Mouse (Mus musculus) forebrain, embryonic 13.5 days (tissue): ENCODE data around the gene Spdl1. TPM values are rescaled to one million over a fixed set of nuclear protein-coding genes. Genes with fewer than 3 reads are reported as not detected.
"Not testable (repeated sequence)": the region's sequence is repeated elsewhere in the genome, so short reads cannot be mapped to it uniquely, and the experiment has no call there.

Experiments used
- ATAC-seq: fragments of 200-750 bp; cut with Nextera tagmentation; 2 replicates; pipeline ENCODE4 v1.8.0; 2017
- H3K27ac ChIP-seq: fragments of 300-500 bp; sonication (generic); 2 replicates; pipeline ENCODE4 v1.5.1; 2015; ENCODE audit warnings: inconsistent platforms, mild to moderate bottlenecking, moderate library complexity
- H3K27me3 ChIP-seq: fragments of 300-500 bp; sonication (generic); 2 replicates; pipeline ENCODE4 v1.6.1; 2015; ENCODE audit warnings: mild to moderate bottlenecking, inconsistent platforms
- H3K36me3 ChIP-seq: fragments of 300-500 bp; sonication (generic); 2 replicates; pipeline ENCODE4 v1.6.1; 2015; ENCODE audit warnings: mild to moderate bottlenecking, inconsistent platforms; ENCODE audit not compliant: poor library complexity, severe bottlenecking
- H3K4me1 ChIP-seq: fragments of 300-500 bp; sonication (generic); 2 replicates; pipeline ENCODE4 v1.6.1; 2015; ENCODE audit warnings: inconsistent platforms
- H3K4me2 ChIP-seq: fragments of 300-500 bp; sonication (generic); 2 replicates; pipeline ENCODE4 v1.6.1; 2015; ENCODE audit warnings: inconsistent platforms, mild to moderate bottlenecking, moderate library complexity
- H3K4me3 ChIP-seq: fragments of 300-500 bp; sonication (generic); 2 replicates; pipeline ENCODE4 v1.5.1; 2015; ENCODE audit warnings: mild to moderate bottlenecking, inconsistent platforms
- H3K9ac ChIP-seq: fragments of 300-500 bp; sonication (generic); 2 replicates; pipeline ENCODE4 v1.6.1; 2015; ENCODE audit warnings: mild to moderate bottlenecking, inconsistent platforms
- H3K9me3 ChIP-seq: fragments of 300-500 bp; sonication (generic); replicated peaks from 2 replicates; pipeline ENCODE4 v1.6.1; 2016; ENCODE audit warnings: inconsistent platforms
- WGBS: fragments of 180-500 bp; shearing (Covaris S2); methylation state at CpG from one replicate; pipeline ENCODE4 v1.1.7; 2015; 5-methylcytosine and 5-hydroxymethylcytosine counted together
- polyA plus RNA-seq: library from polyadenylated mRNA; unstranded; fragments of >200 nt; fragmentation: Nextera tagmentation; extraction: Ambion mirVana; gene quantifications from 2 replicates; pipeline ENCODE4 v1.2.1, GENCODE M21; 2015

Gene Spdl1
- polyA plus RNA-seq, 1 experiment from 2014 or later: 16.9 TPM

- Histone ChIP-seq H3K4me2 (no peak overlapping the region), H3K4me1 (no peaks in the 10 kb centered on the region), H3K27me3 (peaks cover 29% of the 10 kb centered on the region), H3K4me3 (no peak overlapping the region), H3K9ac (no peak overlapping the region), H3K36me3 (no peaks in the 10 kb centered on the region), H3K27ac (no peak overlapping the region), H3K9me3 (no peaks in the 10 kb centered on the region)
- ATAC-seq: no peak
- 78% methylated on average over 22 of the region's 22 CpGs for WGBS
These were observed 12.3 kb upstream of the Spdl1 start for GRCm38 (mm10) chr11:34845567-34846267.

GRCm38 (mm10) chr11:34843517-34843916 lies 10.1 kb upstream of the Spdl1 start:
- Histone ChIP-seq H3K36me3 (no peaks in the 10 kb centered on the region), H3K4me3 (no peak overlapping the region), H3K27ac (no peak overlapping the region), H3K4me1 (no peaks in the 10 kb centered on the region), H3K4me2 (no peak overlapping the region), H3K9ac (no peak overlapping the region), H3K27me3 (peaks cover 29% of the 10 kb centered on the region), H3K9me3 (no peaks in the 10 kb centered on the region)
- WGBS: 38% methylated on average over 5 of the region's 5 CpGs
- ATAC-seq: peak; percentile 33; the same call in 1 of the 2 replicates

GRCm38 (mm10) chr11:34840283-34840682 lies 6.8 kb upstream of the Spdl1 start:
- Histone ChIP-seq H3K27ac (no peak overlapping the region), H3K36me3 (no peaks in the 10 kb centered on the region), H3K4me1 (no peaks in the 10 kb centered on the region), H3K4me2 (no peak overlapping the region), H3K9ac (no peak overlapping the region), H3K9me3 (no peaks in the 10 kb centered on the region), H3K27me3 (peaks cover 18% of the 10 kb centered on the region), H3K4me3 (no peak overlapping the region)
- WGBS: 45% methylated on average over 5 of the region's 5 CpGs
- no peak for ATAC-seq

GRCm38 (mm10) chr11:34839051-34839450 lies 5.6 kb upstream of the Spdl1 start:
- Histone ChIP-seq H3K4me1 (peaks cover 4% of the 10 kb centered on the region), H3K27ac (no peak overlapping the region), H3K4me2 (no peak overlapping the region), H3K9me3 (no peaks in the 10 kb centered on the region), H3K27me3 (peaks cover 15% of the 10 kb centered on the region), H3K4me3 (no peak overlapping the region), H3K36me3 (no peaks in the 10 kb centered on the region), H3K9ac (no peak overlapping the region)
- ATAC-seq: no peak
- 56% methylated on average over 4 of the region's 4 CpGs for WGBS

GRCm38 (mm10) chr11:34836272-34836671 lies 2.8 kb upstream of the Spdl1 start:
- H3K9ac ChIP-seq: no peak overlapping the region
- H3K27ac ChIP-seq: no peak overlapping the region
- 53% methylated on average over 2 of the region's 2 CpGs for WGBS
- no peaks in the 10 kb centered on the region for H3K36me3 ChIP-seq
- H3K4me2 ChIP-seq: no peak overlapping the region
- no peak for ATAC-seq
- H3K27me3 ChIP-seq: peaks cover 3% of the 10 kb centered on the region; the same call in 1 of the 2 replicates
- peaks cover 21% of the 10 kb centered on the region for H3K4me1 ChIP-seq
- H3K9me3 ChIP-seq: no peaks in the 10 kb centered on the region
- H3K4me3 ChIP-seq: no peak overlapping the region

DNA sequence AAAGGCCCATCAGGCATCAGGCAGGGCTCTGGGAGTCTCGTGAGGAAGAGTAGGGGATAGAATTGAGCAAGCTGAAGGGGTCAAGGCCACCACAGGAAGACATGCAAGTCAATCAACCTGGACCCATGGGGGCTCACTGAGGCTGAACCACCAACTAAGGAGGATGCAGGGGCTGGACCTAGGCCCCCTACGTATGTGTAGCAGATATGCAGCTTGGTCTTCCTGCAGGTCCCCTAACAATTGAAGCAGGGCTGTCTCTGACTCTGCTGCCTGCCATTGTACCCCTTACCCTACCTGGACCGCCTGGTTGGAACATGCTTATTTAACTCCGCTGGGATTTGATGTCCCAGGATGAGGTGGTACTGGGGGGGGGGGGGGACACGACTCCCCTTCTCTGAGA lies 763 bp downstream of the Spdl1 start:
- H3K4me3 ChIP-seq: peak overlapping the region; percentile 71
- H3K4me2 ChIP-seq: peak overlapping the region; percentile 83
- peaks cover under 1% of the 10 kb centered on the region; the same call in 1 of the 2 replicates for H3K27me3 ChIP-seq
- no peaks in the 10 kb centered on the region for H3K9me3 ChIP-seq
- WGBS: 7% methylated on average over 4 of the region's 5 CpGs
- H3K9ac ChIP-seq: peak overlapping the region; percentile 71
- H3K36me3 ChIP-seq: peaks cover 21% of the 10 kb centered on the region
- peak; percentile 12; the same call in 1 of the 2 replicates for ATAC-seq
- H3K4me1 ChIP-seq: peaks cover 21% of the 10 kb centered on the region
- H3K27ac ChIP-seq: no peak overlapping the region

DNA sequence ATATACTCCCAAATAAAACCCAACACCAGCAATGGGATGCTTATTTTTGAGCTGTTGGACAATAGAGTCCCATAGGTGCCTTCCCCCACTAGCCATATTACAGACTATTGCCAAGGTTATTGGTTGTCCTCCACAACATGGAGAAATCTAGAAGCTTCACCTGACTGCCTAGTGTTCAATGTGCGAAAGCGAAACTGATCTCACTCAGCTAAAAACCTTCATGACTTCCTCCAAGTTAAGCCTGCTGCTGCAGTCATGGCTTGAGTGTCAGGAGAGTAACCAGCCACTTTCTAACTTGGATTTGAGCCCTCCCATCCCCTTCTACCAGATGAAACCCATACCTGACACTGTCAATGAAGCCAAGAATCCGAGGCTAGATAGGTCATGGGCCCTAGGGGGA lies 5.6 kb downstream of the Spdl1 start:
- Histone ChIP-seq H3K27ac (no peak overlapping the region), H3K4me3 (no peak overlapping the region), H3K9ac (no peak overlapping the region), H3K36me3 (peaks cover 39% of the 10 kb centered on the region), H3K4me1 (peaks cover 12% of the 10 kb centered on the region), H3K27me3 (no peaks in the 10 kb centered on the region), H3K4me2 (no peak overlapping the region), H3K9me3 (no peaks in the 10 kb centered on the region)
- no peak for ATAC-seq
- 96% methylated on average over 3 of the region's 3 CpGs for WGBS

DNA sequence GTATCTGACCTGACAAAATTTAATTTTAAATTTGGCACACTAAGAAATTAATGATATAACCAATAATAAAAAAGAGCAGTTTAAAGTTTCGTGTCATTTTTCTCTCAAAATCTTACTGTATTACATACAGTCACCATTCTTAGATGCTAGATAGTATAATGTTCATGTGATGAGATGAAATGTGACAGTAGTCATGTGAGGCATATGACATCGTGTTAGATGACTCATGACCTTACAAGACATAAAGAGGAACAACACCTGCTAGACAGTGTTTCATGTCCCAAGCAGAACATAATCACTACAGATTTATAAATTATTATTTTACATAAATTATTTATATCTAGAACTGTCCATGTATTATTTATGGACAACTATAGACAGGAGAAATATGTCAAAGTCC lies 6.5 kb downstream of the Spdl1 start:
- no peak for ATAC-seq
- H3K4me1 ChIP-seq: peaks cover 3% of the 10 kb centered on the region; the same call in 1 of the 2 replicates
- WGBS: over 99% methylated on average over 2 of the region's 2 CpGs

DNA sequence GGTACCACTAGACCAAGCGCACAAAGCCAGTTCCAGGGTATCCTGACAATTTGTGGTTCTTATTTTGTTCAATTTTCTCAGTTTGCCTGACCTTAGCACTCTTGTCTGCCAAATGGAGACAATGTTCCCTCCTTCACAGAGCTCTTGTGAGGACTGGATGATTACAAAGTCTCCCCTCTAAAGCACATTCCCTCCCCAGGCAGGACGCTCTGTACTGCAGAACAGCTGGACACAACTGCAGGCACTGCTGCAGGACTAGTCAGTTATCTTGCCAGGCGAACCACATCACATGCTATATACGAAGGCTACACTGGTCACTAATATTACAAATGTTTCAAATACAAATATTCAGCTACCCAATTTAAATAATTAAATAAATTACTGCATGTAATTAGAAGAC lies 8.7 kb downstream of the Spdl1 start:
- Histone ChIP-seq H3K9ac (no peak overlapping the region), H3K4me2 (no peak overlapping the region), H3K36me3 (peaks cover 50% of the 10 kb centered on the region), H3K4me1 (no peaks in the 10 kb centered on the region), H3K4me3 (no peak overlapping the region), H3K27me3 (no peaks in the 10 kb centered on the region), H3K9me3 (no peaks in the 10 kb centered on the region), H3K27ac (no peak overlapping the region)
- ATAC-seq: no peak
- WGBS: 95% methylated on average over 4 of the region's 4 CpGs

More for the DNA sequence above, 6.5 kb downstream of the Spdl1 start:
- Histone ChIP-seq H3K9ac (no peak overlapping the region), H3K36me3 (peaks cover 46% of the 10 kb centered on the region), H3K9me3 (no peaks in the 10 kb centered on the region), H3K27ac (no peak overlapping the region), H3K4me3 (no peak overlapping the region), H3K4me2 (no peak overlapping the region), H3K27me3 (no peaks in the 10 kb centered on the region)

DNA sequence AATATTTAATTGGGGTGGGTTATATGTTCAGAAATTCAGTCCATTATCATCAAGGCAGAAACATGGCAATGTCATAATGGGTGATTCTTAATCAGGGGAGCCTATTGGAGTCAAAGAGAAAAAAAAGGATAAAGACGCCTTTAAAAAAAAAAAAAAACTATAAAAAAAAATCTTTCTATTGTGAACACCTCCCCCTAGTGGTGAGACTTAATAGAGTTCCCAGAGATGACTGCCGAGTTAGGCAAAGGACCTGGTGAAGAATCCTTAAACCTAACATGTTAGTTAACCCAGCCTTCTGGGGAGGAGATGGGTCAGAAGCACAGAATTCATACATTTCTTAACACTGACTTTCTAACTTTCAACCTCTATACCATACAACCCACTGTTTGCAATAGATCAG lies 18.7 kb downstream of the Spdl1 start:
- H3K9me3 ChIP-seq: no peaks in the 10 kb centered on the region
- no peak overlapping the region for H3K27ac ChIP-seq
- no peak for ATAC-seq
- H3K4me2 ChIP-seq: no peak overlapping the region
- WGBS: 2% methylated on average over 2 of the region's 2 CpGs
- H3K4me1 ChIP-seq: no peaks in the 10 kb centered on the region
- H3K36me3 ChIP-seq: peaks cover 67% of the 10 kb centered on the region
- H3K27me3 ChIP-seq: no peaks in the 10 kb centered on the region
- H3K4me3 ChIP-seq: no peak overlapping the region
- no peak overlapping the region for H3K9ac ChIP-seq

GRCm38 (mm10) chr11:34814319-34814718 lies 19.1 kb downstream of the Spdl1 start:
- Histone ChIP-seq H3K27ac (no peak overlapping the region), H3K4me1 (no peaks in the 10 kb centered on the region), H3K27me3 (no peaks in the 10 kb centered on the region), H3K4me3 (no peak overlapping the region), H3K9me3 (no peaks in the 10 kb centered on the region), H3K4me2 (no peak overlapping the region), H3K36me3 (peaks cover 68% of the 10 kb centered on the region), H3K9ac (no peak overlapping the region)
- 0 out of 2 replicates have a peak, but pooled peaks have one; percentile 59 for ATAC-seq
- WGBS: 90% methylated on average over 6 of the region's 6 CpGs

DNA sequence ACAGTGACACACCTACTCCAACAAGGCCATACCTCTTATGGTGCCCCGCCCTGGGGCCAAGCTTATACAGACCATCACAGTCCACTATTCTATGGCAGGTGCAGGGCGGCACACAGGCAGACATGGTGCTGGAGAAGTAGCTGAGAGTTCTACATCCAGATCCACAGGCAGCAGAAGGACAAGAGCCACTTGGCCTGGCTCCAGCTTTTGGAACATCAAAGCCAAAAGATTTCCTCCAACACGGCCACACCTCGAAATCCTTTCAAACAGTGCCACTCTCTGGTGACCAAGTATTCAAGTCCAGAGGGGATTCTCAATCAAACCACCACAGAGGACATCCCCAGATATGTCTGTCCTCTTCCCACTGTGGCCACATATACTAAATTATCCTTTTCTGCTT lies 28.4 kb downstream of the Spdl1 start:
- not testable (repeated sequence) for H3K9ac ChIP-seq, H3K27ac ChIP-seq, H3K36me3 ChIP-seq, H3K27me3 ChIP-seq, ATAC-seq, H3K4me3 ChIP-seq, H3K4me2 ChIP-seq, H3K9me3 ChIP-seq, H3K4me1 ChIP-seq
- WGBS: 88% methylated on average over 4 of the region's 4 CpGs

DNA sequence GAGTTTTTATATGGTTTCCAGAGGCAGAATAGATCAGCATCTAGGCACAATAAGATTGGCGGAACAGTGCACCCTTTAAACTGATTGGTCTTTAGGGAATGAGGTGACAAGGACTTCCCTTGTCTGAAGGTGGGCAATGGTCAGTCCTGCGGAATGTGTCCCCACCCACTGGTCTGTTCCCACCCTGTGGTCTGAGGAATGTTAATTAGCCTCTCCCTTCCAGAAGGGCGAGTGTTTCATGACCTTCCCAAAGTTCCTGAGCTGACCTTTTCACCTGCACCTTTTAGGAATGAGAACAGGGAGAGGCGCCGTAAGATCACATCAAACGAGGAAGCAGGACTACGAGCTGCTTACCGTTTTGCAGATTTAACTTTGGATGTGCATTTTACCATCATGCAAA lies 35.4 kb downstream of the Spdl1 start:
- H3K9me3 ChIP-seq, H3K27me3 ChIP-seq, H3K36me3 ChIP-seq, H3K9ac ChIP-seq, ATAC-seq, H3K4me1 ChIP-seq, H3K27ac ChIP-seq, H3K4me3 ChIP-seq, H3K4me2 ChIP-seq: not testable (repeated sequence)
- 54% methylated on average over 8 of the region's 8 CpGs for WGBS
